Mouse (Mus musculus) midbrain, embryonic 13.5 days (tissue): ENCODE results near the gene Arhgef6. TPM values are rescaled to one million over a fixed set of nuclear protein-coding genes. Genes with fewer than 3 reads are reported as not detected.

Experiments
- ATAC-seq: fragments of 200-750 bp; cut with Nextera tagmentation; 2 replicates; pipeline ENCODE4 v1.8.0; 2017; ENCODE audit warnings: mild to moderate bottlenecking, moderate TSS enrichment, moderate library complexity
- H3K27ac ChIP-seq: fragments of 300-500 bp; sonication (generic); 2 replicates; pipeline ENCODE4 v1.5.1; 2015; ENCODE audit warnings: inconsistent platforms, mild to moderate bottlenecking, moderate library complexity
- H3K27me3 ChIP-seq: fragments of 300-500 bp; sonication (generic); 2 replicates; pipeline ENCODE4 v1.6.1; 2015; ENCODE audit warnings: mild to moderate bottlenecking, inconsistent platforms
- H3K36me3 ChIP-seq: fragments of 300-500 bp; sonication (generic); 2 replicates; pipeline ENCODE4 v1.6.1; 2015; ENCODE audit warnings: mild to moderate bottlenecking, inconsistent platforms
- H3K4me1 ChIP-seq: fragments of 300-500 bp; sonication (generic); replicated peaks from 2 replicates; pipeline ENCODE4 v1.6.1; 2015; ENCODE audit warnings: inconsistent platforms
- H3K4me2 ChIP-seq: fragments of 300-500 bp; sonication (generic); replicated peaks from 2 replicates; pipeline ENCODE4 v1.6.1; 2015; ENCODE audit warnings: moderate library complexity, mild to moderate bottlenecking, inconsistent platforms
- H3K4me3 ChIP-seq: fragments of 300-500 bp; sonication (generic); replicated peaks from 2 replicates; pipeline ENCODE4 v1.5.1; 2015; ENCODE audit warnings: mild to moderate bottlenecking, inconsistent platforms
- H3K9ac ChIP-seq: fragments of 300-500 bp; sonication (generic); replicated peaks from 2 replicates; pipeline ENCODE4 v1.6.1; 2015; ENCODE audit warnings: mild to moderate bottlenecking, inconsistent platforms
- H3K9me3 ChIP-seq: fragments of 300-500 bp; sonication (generic); 2 replicates; pipeline ENCODE4 v1.6.1; 2016; ENCODE audit warnings: mild to moderate bottlenecking, inconsistent platforms
- WGBS: fragments of 180-500 bp; shearing (Covaris S2); methylation state at CpG from one replicate; pipeline ENCODE4 v1.1.7; 2015; 5-methylcytosine and 5-hydroxymethylcytosine counted together
- polyA plus RNA-seq: library from polyadenylated mRNA; unstranded; fragments of >200 nt; fragmentation: Nextera tagmentation; extraction: Ambion mirVana; gene quantifications from 2 replicates; pipeline ENCODE4 v1.2.1, GENCODE M21; 2015

The Arhgef6 gene
- polyA plus RNA-seq, 1 experiment from 2014 or later: 5.7 TPM

DNA sequence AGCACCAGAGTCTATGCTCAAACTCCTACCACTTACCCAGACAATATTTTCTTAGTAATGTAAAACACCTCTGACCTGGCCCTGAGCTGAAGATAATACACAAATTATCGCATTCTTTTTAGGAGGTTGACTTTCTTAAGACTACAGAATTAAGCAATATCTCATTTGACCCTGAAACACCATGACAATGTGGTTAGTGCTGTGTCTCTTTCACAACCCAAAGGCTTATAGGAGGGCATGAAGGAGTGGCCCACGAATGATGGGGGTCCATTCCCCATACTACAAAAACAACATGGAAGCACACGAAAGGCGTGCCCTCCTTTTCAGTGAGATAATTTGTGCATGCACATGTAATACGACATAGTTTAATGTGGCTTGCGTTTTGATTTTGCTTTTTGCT, 3.2 kb downstream of the Arhgef6 start:
- Histone ChIP-seq H3K4me1 (no peaks in the 10 kb centered on the region), H3K27me3 (no peaks in the 10 kb centered on the region), H3K4me3 (no peak overlapping the region), H3K9me3 (no peaks in the 10 kb centered on the region), H3K4me2 (no peak overlapping the region), H3K9ac (no peak overlapping the region), H3K36me3 (no peaks in the 10 kb centered on the region), H3K27ac (no peak overlapping the region)
- WGBS: 90% methylated on average over 6 of the region's 6 CpGs
- ATAC-seq: no peak

DNA sequence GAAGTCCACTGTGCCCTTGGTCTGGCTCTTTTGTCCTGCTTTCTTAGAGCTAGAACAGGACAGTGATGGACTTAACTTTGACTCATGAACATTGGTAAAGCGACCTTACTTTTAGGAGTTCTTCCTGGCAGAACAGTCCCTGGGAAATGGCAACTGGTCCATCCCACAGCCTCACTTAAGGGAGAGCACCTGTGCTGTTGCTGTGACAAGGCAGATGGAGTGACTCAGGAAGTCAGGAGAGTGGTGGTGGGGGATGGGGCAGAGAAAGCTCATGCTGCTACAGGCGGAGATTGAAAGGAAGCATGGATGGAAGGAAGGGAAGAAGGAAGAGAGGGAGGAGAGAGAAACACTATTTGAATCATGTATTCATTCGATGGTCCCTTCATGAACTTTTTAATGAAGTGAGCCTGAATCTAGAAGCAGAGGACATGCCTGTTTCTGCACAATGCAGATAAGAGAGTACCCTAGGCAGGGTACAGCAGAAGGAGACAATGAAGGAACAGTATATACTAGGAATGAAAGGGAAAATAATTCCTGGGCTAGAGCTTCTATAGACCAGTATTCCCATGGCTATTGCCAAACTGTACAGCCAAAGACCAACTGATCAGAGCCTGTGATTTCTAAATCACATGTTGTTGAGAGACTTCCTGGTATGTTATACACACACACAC, 10.7 kb downstream of the Arhgef6 start:
- no peak overlapping the region for H3K9ac ChIP-seq
- H3K27ac ChIP-seq: no peak overlapping the region
- no peaks in the 10 kb centered on the region for H3K27me3 ChIP-seq
- ATAC-seq: no peak
- H3K36me3 ChIP-seq: no peaks in the 10 kb centered on the region
- H3K4me3 ChIP-seq: no peak overlapping the region
- H3K4me1 ChIP-seq: no peaks in the 10 kb centered on the region
- H3K4me2 ChIP-seq: no peak overlapping the region
- WGBS: 67% methylated on average over 3 of the region's 3 CpGs
- H3K9me3 ChIP-seq: no peaks in the 10 kb centered on the region

DNA sequence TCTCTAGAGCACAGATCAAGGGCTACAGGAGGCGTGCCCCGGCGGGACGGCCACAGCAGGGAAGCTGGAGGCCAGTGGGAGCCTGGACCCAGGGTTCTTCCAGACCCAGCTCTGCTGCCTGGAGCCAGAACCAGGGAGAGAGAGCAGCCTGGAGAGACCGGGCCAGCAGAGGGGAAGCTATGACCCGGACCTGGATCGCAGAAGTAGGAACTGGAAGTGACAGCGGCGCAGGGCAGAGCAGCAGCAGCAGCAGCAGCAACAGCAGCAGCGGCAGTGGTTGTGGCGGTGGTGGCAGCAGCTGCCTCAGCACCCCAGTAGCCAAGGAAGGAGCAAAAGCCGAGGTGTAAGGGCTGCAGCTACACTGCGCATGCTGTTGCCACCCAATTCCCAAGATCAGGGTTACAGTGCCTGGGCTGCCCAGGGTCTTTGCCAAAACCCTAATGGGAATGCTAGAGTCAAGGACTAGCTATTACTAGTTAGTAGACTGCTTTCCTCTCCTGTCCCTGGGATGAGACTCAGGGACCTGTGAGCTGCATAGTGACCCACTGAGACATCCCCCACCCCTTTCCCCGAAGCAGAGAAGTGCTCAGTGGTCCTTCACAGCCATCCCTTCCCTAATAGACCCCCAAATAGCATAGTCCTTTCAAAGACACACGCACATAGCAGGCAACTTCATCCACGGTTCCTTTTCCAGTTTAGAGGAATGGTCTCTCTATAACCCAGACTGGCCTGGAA, 11.9 kb downstream of the Arhgef6 start:
- Histone ChIP-seq H3K4me2 (peak overlapping the region; percentile 73), H3K27me3 (no peaks in the 10 kb centered on the region), H3K36me3 (no peaks in the 10 kb centered on the region), H3K9ac (peak overlapping the region; percentile 53), H3K4me3 (peak overlapping the region; percentile 47), H3K27ac (no peak overlapping the region), H3K4me1 (no peaks in the 10 kb centered on the region), H3K9me3 (no peaks in the 10 kb centered on the region)
- WGBS: 33% methylated on average over 16 of the region's 16 CpGs
- peak; percentile 86 for ATAC-seq

DNA sequence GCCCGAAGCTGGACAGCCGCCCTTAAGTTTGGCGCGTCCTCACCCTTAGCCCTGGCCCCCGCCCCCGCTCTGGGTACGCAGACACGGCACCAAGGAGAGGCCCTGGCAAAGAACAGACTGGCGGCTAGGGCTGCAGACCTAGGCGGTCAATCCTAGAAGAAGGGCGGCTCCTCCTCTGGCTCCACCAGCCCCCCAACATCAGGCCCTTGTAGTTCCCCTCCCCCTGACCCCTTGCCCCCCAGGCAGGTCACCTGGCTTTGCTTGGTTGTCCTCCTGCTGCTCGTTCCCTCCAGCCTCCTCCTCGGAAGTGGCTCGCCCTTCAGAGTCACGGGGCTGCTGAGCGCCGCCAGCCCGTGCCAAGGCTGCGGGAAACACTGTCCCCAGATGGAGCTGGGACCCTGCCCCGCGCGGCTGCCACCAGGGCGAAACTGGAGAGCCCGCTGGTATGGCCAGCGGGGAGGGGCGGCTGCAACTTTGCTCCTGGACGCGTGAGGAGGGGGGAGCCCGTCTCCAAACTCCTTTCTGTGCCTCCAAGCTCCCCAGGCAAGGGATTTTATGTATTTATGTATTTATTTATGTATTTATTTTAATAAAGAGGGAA, 12.6 kb downstream of the Arhgef6 start:
- Histone ChIP-seq H3K4me3 (peak overlapping the region; percentile 47), H3K4me1 (no peaks in the 10 kb centered on the region), H3K9me3 (no peaks in the 10 kb centered on the region), H3K27me3 (no peaks in the 10 kb centered on the region), H3K9ac (peak overlapping the region; percentile 53), H3K27ac (no peak overlapping the region), H3K36me3 (no peaks in the 10 kb centered on the region), H3K4me2 (peak overlapping the region; percentile 73)
- ATAC-seq: peak; percentile 94
- WGBS: 29% methylated on average over 28 of the region's 29 CpGs

DNA sequence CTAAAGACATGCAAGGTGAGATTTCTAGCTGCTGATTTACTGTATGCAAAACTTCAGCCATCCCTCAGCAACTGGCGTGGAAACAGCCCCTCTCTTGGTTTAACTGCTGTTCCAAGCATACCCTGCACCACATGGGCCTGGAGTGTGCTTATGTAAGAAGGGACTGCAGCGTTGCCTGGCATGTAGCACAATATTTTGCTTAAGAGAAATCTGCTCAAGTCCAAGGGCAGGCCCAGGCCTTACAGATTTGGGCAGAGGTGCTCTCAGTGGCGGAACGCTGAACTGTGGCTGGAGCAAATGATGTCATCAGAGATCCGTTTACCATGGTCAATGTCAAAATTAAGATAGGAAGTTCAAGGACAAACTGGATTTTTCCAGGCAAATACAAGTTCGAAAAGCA, 13.6 kb downstream of the Arhgef6 start:
- WGBS: 77% methylated on average over 6 of the region's 6 CpGs
- no peak overlapping the region for H3K27ac ChIP-seq
- H3K36me3 ChIP-seq: no peaks in the 10 kb centered on the region
- no peak overlapping the region for H3K4me2 ChIP-seq
- ATAC-seq: no peak
- H3K4me3 ChIP-seq: no peak overlapping the region
- H3K9me3 ChIP-seq: no peaks in the 10 kb centered on the region
- H3K27me3 ChIP-seq: no peaks in the 10 kb centered on the region
- H3K9ac ChIP-seq: no peak overlapping the region
- no peaks in the 10 kb centered on the region for H3K4me1 ChIP-seq

DNA sequence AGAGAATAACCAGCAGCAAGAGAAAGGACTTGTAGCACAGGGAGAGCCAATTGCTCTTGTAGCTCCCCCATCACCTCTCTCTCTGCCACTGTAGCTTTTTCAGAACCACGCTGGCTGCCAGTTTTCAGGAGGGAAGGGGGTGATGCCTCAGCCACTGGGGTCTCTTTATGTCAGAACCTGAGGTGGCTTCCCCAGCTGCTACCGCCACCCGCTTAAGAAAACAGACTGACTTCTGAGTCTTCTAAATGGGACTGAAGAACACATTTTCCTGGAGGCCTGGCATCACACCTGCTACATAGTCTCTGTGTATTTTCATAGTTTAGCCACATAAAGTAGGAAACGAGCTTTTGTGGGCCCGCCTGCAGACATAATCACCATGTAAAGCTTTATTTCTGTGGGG, 26.5 kb downstream of the Arhgef6 start:
- H3K4me1 ChIP-seq: no peaks in the 10 kb centered on the region
- WGBS: 81% methylated on average over 5 of the region's 5 CpGs
- no peak overlapping the region for H3K27ac ChIP-seq
- ATAC-seq: no peak
- H3K27me3 ChIP-seq: no peaks in the 10 kb centered on the region
- H3K9ac ChIP-seq: no peak overlapping the region
- no peak overlapping the region for H3K4me3 ChIP-seq
- no peaks in the 10 kb centered on the region for H3K36me3 ChIP-seq
- no peak overlapping the region for H3K4me2 ChIP-seq
- H3K9me3 ChIP-seq: no peaks in the 10 kb centered on the region

DNA sequence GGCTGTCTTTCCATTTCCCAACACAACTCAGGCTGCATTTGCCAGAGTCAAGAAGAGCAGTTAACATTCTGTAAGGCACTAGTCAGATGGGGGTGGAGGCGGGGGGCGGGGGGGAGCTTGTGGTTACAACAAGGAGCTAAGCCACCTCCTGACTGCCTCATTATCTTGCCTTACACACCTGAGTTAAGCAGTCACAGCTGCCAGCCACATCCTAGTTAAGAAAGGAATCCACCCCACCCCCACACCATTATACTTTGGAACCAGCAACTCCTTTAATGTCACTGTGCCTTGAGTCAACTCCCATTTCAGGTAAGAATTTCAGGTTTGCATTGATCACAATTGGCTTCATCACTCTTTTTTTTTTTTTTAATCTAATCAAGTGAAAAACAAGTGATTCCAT, 28.5 kb downstream of the Arhgef6 start:
- H3K4me1 ChIP-seq: no peaks in the 10 kb centered on the region
- H3K4me3 ChIP-seq: no peak overlapping the region
- no peak overlapping the region for H3K4me2 ChIP-seq
- H3K36me3 ChIP-seq: no peaks in the 10 kb centered on the region
- WGBS: 86% methylated on average over 2 of the region's 2 CpGs
- no peak overlapping the region for H3K27ac ChIP-seq
- no peak for ATAC-seq
- H3K9ac ChIP-seq: no peak overlapping the region
- H3K9me3 ChIP-seq: no peaks in the 10 kb centered on the region
- H3K27me3 ChIP-seq: no peaks in the 10 kb centered on the region

DNA sequence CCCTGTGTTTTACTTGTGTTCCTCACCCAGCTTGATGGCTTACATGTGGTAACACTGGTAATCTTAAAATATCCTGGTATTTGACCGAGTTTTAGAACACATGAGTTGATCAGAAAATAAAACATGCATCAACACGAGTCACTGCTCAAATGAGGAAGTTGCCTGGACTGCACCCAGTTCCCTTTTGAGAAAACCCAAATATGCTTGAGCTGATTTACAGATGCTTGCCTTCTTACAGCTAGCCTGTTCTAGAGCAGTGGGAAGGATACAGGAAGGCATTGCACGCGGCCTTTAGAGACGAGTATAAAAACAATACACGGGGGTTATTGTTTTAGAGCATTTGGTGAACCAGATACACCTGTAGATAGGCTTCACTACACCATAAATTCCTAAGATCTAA, 31.8 kb downstream of the Arhgef6 start:
- no peak overlapping the region for H3K27ac ChIP-seq
- no peaks in the 10 kb centered on the region for H3K4me1 ChIP-seq
- H3K4me3 ChIP-seq: no peak overlapping the region
- ATAC-seq: no peak
- H3K27me3 ChIP-seq: no peaks in the 10 kb centered on the region
- no peak overlapping the region for H3K9ac ChIP-seq
- H3K36me3 ChIP-seq: no peaks in the 10 kb centered on the region
- H3K4me2 ChIP-seq: no peak overlapping the region
- H3K9me3 ChIP-seq: no peaks in the 10 kb centered on the region
- 84% methylated on average over 6 of the region's 6 CpGs for WGBS

DNA sequence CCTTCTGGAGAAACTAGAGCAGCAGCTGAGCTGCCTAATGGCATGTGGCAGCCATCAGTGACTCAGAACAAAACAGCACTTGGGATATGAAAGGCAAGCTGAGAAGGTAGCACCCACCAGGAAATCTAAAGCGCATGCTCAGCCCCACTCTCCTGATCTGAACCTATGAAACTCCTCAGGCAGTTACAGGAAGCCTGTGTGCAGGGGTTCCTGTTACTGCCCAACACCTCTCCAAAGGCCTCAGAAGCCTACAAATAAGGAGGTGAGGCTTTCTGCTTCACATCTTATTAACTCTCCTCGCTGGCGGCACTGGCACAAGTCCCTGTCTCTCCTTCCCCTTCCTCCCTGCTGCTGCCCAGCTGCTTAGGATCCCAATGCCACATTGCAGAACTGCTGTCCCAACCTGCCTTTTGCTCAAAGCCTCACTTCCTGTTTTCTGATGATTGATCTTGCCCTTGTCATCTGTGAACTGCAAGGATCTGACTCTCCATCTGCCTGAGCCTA, 33.7 kb downstream of the Arhgef6 start:
- Histone ChIP-seq H3K4me3 (no peak overlapping the region), H3K4me2 (no peak overlapping the region), H3K4me1 (no peaks in the 10 kb centered on the region), H3K27me3 (no peaks in the 10 kb centered on the region), H3K27ac (no peak overlapping the region), H3K9ac (no peak overlapping the region), H3K9me3 (no peaks in the 10 kb centered on the region), H3K36me3 (no peaks in the 10 kb centered on the region)
- 88% methylated on average over 3 of the region's 3 CpGs for WGBS
- no peak for ATAC-seq

DNA sequence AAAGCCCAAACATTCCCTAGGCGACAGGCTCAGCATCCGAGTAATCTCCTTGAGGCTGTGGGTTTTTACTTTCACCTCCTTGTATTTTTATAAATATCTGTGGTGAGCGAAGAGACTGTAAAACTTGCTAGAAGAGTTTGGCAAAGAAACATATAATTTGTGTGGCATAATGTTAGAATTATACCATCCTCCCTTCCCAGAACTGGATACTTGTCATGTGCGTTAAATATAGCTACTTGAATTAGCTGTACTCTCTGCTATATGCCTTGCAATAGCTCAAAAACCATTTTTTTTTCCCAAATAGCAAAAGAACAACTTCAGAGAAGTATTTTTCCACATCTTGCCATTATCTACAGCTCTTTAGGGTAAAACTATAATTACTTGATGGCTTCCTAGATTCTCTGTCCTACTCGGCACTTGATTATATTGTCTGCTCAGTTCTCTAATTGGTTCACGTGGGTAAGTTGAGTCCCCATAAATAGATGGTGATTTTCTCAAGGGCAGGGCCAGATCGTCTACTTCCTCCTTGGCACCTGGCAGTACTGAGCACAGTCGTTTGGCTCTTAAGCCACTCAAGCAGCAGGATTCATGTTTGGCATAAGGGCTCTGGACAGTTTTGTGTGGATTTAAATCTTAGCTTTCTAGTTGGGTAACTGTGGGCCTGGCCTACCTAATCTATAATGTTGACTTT, 35.2 kb downstream of the Arhgef6 start:
- Histone ChIP-seq H3K9ac (no peak overlapping the region), H3K36me3 (no peaks in the 10 kb centered on the region), H3K4me1 (no peaks in the 10 kb centered on the region), H3K4me2 (no peak overlapping the region), H3K27ac (no peak overlapping the region), H3K9me3 (no peaks in the 10 kb centered on the region), H3K27me3 (no peaks in the 10 kb centered on the region), H3K4me3 (no peak overlapping the region)
- ATAC-seq: no peak
- WGBS: 77% methylated on average over 8 of the region's 8 CpGs

DNA sequence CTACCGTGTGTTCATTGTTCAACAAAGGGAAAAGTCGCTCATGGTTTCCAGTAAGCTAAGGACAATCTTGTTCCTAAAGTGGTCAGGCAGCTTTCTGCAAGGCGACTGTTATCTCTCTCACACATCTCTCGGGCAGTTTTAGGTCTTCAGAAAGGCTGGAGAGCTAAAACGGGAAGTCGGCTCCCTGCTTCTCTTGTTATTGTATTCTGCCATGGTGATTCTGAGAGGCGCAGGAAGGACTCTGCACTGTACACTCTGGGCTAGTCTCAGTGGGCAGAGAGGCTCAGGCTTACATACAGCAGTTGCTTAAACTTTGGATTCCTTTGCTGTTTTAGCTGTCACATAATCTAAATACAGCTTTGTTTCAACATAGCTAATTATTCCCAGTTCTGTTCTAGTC, 39.6 kb downstream of the Arhgef6 start:
- no peak overlapping the region for H3K27ac ChIP-seq
- no peaks in the 10 kb centered on the region for H3K9me3 ChIP-seq
- no peaks in the 10 kb centered on the region for H3K27me3 ChIP-seq
- no peak overlapping the region for H3K9ac ChIP-seq
- H3K4me3 ChIP-seq: no peak overlapping the region
- no peak overlapping the region for H3K4me2 ChIP-seq
- H3K4me1 ChIP-seq: no peaks in the 10 kb centered on the region
- H3K36me3 ChIP-seq: no peaks in the 10 kb centered on the region
- WGBS: 74% methylated on average over 7 of the region's 7 CpGs
- ATAC-seq: no peak

DNA sequence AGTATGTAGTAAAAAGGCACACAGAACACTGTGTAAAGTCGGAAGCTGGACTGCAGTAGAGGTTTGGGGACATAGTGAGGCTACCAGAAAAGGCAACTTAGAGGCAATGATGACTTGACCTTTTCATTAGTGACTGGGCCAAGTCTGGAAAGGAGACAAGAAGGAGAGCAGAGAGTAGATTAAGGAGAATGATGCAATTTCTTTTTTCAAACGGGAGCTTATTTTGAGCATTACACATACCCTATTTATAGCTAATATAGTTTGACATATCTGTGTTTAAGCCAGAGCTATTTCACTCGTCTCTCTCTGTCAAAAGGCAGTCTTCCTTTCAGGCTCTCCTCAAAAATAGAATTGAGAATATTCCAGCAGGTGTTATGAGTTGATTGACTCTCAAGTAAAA, 50.1 kb downstream of the Arhgef6 start:
- Histone ChIP-seq H3K9ac (no peak overlapping the region), H3K9me3 (no peaks in the 10 kb centered on the region), H3K27me3 (no peaks in the 10 kb centered on the region), H3K27ac (no peak overlapping the region), H3K4me1 (no peaks in the 10 kb centered on the region), H3K4me3 (no peak overlapping the region), H3K4me2 (no peak overlapping the region), H3K36me3 (no peaks in the 10 kb centered on the region)
- no peak for ATAC-seq
- WGBS: 85% methylated on average over 3 of the region's 3 CpGs
